Mouse (Mus musculus) thymus, postnatal 10 days (tissue): Measurements from ENCODE around the gene Tmem186.

ENCODE experiments used
- DNase-seq, 2 experiments: peaks; one replicate each; pipeline ENCODE4 v3.0.0; 2021; ENCODE audit warnings: low spot score in 2 of 2

The Tmem186 gene

GRCm38 (mm10) chr16:8637217-8638051 is at the start of gene Tmem186, which contains the start of gene Pmm2:
Gene Tmem186, minus strand, starts transcription at chr16:8637712.
Gene Pmm2, plus strand, starts transcription at chr16:8637674.
- DNase-seq: peak; percentile 70 to 72

- no peak for DNase-seq
Measured at GRCm38 (mm10) chr16:8686871-8687535, 49.5 kb upstream of the Tmem186 start.

GRCm38 (mm10) chr16:8686121-8686870 is 48.8 kb upstream of the Tmem186 start:
- peak; percentile 60 to 80 for DNase-seq

GRCm38 (mm10) chr16:8685087-8685486 is 47.6 kb upstream of the Tmem186 start:
- DNase-seq: no peak

- DNase-seq: no peak
Measured at GRCm38 (mm10) chr16:8680470-8680869, 43.0 kb upstream of the Tmem186 start, which contains the start of gene Gm5767. Gene Gm5767, plus strand, starts transcription at chr16:8680770.

- no peak for DNase-seq
Measured at GRCm38 (mm10) chr16:8679780-8680179, 42.3 kb upstream of the Tmem186 start.

GRCm38 (mm10) chr16:8678676-8679075 is 41.2 kb upstream of the Tmem186 start:
- no peak for DNase-seq

GRCm38 (mm10) chr16:8678035-8678434 is 40.5 kb upstream of the Tmem186 start:
- no peak for DNase-seq

GRCm38 (mm10) chr16:8676800-8677199 is 39.3 kb upstream of the Tmem186 start:
- DNase-seq: peak in 1 of 2 experiments; percentile 63

- DNase-seq: no peak
Measured at GRCm38 (mm10) chr16:8676228-8676627, 38.7 kb upstream of the Tmem186 start.

GRCm38 (mm10) chr16:8675559-8675958 is 38.0 kb upstream of the Tmem186 start:
- no peak for DNase-seq

- DNase-seq: peak; percentile 56 to 84
Measured at GRCm38 (mm10) chr16:8674165-8674564, 36.7 kb upstream of the Tmem186 start.

- no peak for DNase-seq
Measured at GRCm38 (mm10) chr16:8673343-8673742, 35.8 kb upstream of the Tmem186 start.

- no peak for DNase-seq
Measured at GRCm38 (mm10) chr16:8672811-8673210, 35.3 kb upstream of the Tmem186 start.

- DNase-seq: no peak
Measured at GRCm38 (mm10) chr16:8672350-8672687, 34.8 kb upstream of the Tmem186 start.

- peak; percentile 93 to 94 for DNase-seq
Measured at GRCm38 (mm10) chr16:8671551-8672349, 34.2 kb upstream of the Tmem186 start, which contains the start of gene Carhsp1. Gene Carhsp1, minus strand, starts transcription at chr16:8672155.

GRCm38 (mm10) chr16:8670041-8671035 is 32.8 kb upstream of the Tmem186 start:
- DNase-seq: no peak

GRCm38 (mm10) chr16:8669432-8669831 is 31.9 kb upstream of the Tmem186 start:
- DNase-seq: no peak

GRCm38 (mm10) chr16:8668386-8668785 is 30.9 kb upstream of the Tmem186 start:
- no peak for DNase-seq

- no peak for DNase-seq
Measured at GRCm38 (mm10) chr16:8667814-8668213, 30.3 kb upstream of the Tmem186 start.
